Mouse (Mus musculus) limb, embryonic 14.5 days (tissue): ENCODE measurements at regions not wholly inside any gene's neighbourhood (a gene's known extent, or its start where the extent isn't known, plus 50 kb on each side); places are given as distances from the start of the nearest gene placed in this dataset.

ENCODE experiments used
- ATAC-seq: fragments of 200-750 bp; cut with Nextera tagmentation; 2 replicates; pipeline ENCODE4 v1.8.0; 2017; ENCODE audit warnings: low read depth, moderate number of reproducible peaks, moderate TSS enrichment; ENCODE audit not compliant: low FRiP score
- DNase-seq: peaks from one replicate; pipeline ENCODE4 v3.0.0-alpha.2; 2015; ENCODE audit warnings: low spot score
- H3K27ac ChIP-seq: fragments of 300-500 bp; sonication (generic); replicated peaks from 2 replicates; pipeline ENCODE4 v1.5.1; 2014; ENCODE audit warnings: low read depth, mild to moderate bottlenecking, low read length, moderate library complexity, mixed read lengths
- H3K27me3 ChIP-seq: fragments of 300-500 bp; sonication (generic); 2 replicates; pipeline ENCODE4 v1.6.1; 2014; ENCODE audit warnings: low read length, mixed read lengths; ENCODE audit not compliant: control insufficient read depth, insufficient read depth
- H3K36me3 ChIP-seq: fragments of 300-500 bp; sonication (generic); 2 replicates; pipeline ENCODE4 v1.6.1; 2014; ENCODE audit warnings: mild to moderate bottlenecking, low read length, moderate library complexity, mixed read lengths; ENCODE audit not compliant: control insufficient read depth, insufficient read depth
- H3K4me1 ChIP-seq: fragments of 300-500 bp; sonication (generic); 2 replicates; pipeline ENCODE4 v1.6.1; 2014; ENCODE audit warnings: antibody characterized with exemption, low read length, mixed read lengths; ENCODE audit not compliant: control insufficient read depth, insufficient read depth
- H3K4me2 ChIP-seq: fragments of 300-500 bp; sonication (generic); replicated peaks from 2 replicates; pipeline ENCODE4 v1.6.1; 2014; ENCODE audit warnings: low read depth, mild to moderate bottlenecking, low read length, moderate library complexity; ENCODE audit not compliant: severe bottlenecking
- H3K4me3 ChIP-seq: fragments of 300-500 bp; sonication (generic); replicated peaks from 2 replicates; pipeline ENCODE4 v1.5.1; 2014; ENCODE audit warnings: low read length
- H3K9ac ChIP-seq: fragments of 300-500 bp; sonication (generic); 2 replicates; pipeline ENCODE4 v1.6.1; 2014; ENCODE audit warnings: mild to moderate bottlenecking, low read depth, low read length, moderate library complexity; ENCODE audit not compliant: severe bottlenecking
- H3K9me3 ChIP-seq: fragments of 300-500 bp; sonication (generic); 2 replicates; pipeline ENCODE4 v1.6.1; 2016; ENCODE audit warnings: low read length; ENCODE audit not compliant: control insufficient read depth
- POLR2A ChIP-seq: fragments of 200-500 bp; IDR thresholded peaks from 2 replicates; pipeline ENCODE4 v1.8.0; 2012; ENCODE audit warnings: inconsistent platforms, mild to moderate bottlenecking, moderate library complexity, borderline replicate concordance; ENCODE audit not compliant: insufficient read depth, insufficient read length; ENCODE audit errors: extremely low read depth
- WGBS: fragments of 180-500 bp; shearing (Covaris S2); extraction: QIAGEN DNeasy Blood & Tissue Kit; methylation state at CpG from one replicate; pipeline ENCODE4 v1.1.7; 2014; 5-methylcytosine and 5-hydroxymethylcytosine counted together

DNA sequence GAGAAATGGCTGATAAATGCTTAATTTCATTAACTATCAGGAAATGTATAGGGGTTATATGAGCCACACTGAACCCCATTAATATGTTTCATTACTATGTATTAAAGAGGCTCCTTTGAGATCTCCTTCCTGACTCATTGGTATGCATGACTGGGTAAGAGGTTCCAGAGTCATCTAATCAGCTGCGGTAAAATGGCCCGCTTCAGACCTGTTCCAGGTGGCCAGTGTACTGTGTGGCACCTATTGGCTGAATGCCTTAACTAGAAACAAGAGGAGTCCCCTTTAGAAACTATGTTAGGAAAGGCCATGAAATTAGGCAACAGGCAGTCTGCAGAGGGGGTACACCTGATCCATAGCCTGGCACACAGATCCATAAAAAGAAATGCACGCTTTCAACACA, 283.6 kb upstream of the Rgma start:
- Histone ChIP-seq H3K9me3 (no peaks in the 10 kb centered on the region), H3K36me3 (no peaks in the 10 kb centered on the region), H3K27ac (no peak overlapping the region), H3K4me3 (no peak overlapping the region), H3K27me3 (no peaks in the 10 kb centered on the region), H3K4me2 (no peak overlapping the region), H3K4me1 (no peaks in the 10 kb centered on the region), H3K9ac (no peak overlapping the region)
- DNase-seq: no peak
- 69% methylated on average over 3 of the region's 3 CpGs for WGBS
- no peak for ATAC-seq
- no peak for TF ChIP-seq POLR2A

DNA sequence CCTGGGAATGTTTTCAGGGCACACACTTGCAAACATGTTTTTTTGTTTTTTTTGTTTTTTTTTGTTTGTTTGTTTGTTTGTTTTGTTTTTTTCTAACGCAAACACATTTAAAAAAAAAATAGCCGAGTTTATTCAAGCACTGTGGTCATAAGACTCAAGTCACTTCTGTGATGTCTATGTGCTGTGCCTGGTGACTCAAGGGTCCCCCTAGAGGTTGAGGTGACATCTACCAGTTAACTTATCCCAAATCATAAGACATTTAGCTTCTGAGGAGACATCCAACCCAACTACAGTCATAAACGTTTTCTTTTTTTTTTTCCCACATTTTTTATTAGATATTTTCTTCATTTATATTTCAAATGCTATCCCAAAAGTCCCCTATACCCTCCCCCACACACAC, 281.2 kb upstream of the Rgma start:
- Histone ChIP-seq H3K27ac (no peak overlapping the region), H3K27me3 (no peaks in the 10 kb centered on the region), H3K4me3 (no peak overlapping the region), H3K4me2 (no peak overlapping the region), H3K36me3 (no peaks in the 10 kb centered on the region), H3K9me3 (no peaks in the 10 kb centered on the region), H3K4me1 (no peaks in the 10 kb centered on the region), H3K9ac (no peak overlapping the region)
- no peak for ATAC-seq
- no peak for DNase-seq
- WGBS: 55% methylated on average over 3 of the region's 3 CpGs
- TF ChIP-seq POLR2A: no peak

DNA sequence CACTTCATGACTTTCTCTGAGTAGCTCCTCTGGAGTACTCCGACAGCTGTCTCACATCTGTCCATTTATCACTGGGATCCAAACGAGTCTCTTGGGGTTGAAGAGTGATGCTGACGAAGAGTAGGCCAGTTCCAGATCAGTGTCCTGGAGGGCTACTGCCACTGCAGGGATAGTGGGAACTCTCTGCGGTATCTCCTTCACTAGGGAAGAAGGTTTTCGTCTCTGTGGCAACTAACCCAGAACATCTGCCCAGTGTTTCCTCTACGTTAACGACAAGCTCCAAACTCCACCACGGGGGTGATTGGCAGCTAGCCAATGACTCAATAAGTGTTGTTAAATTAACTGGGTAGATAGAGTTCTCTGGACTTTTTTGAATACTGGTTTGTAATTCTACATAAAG, 256.4 kb upstream of the Rgma start:
- DNase-seq: peak; percentile 76
- H3K27ac ChIP-seq: no peak overlapping the region
- 22% methylated on average over 8 of the region's 8 CpGs for WGBS

DNA sequence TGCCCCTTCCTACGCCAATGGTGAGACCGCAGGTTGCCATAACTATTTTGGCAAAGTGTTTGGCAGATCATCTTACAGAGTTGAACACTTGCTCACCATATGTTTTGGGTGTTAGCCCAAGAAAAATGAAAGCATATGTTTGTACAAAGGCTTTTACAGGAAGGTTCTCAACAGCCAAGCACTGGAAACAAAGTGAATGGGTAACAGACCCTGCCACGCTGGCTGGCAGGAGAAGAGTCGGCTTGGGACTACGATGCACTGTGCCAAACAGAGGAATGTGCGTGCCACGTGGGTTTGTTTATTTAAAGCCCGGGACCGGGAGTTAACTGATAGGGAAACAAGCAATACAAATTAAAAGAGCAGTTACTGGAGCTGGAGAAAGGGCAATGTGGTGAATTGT, 255.0 kb upstream of the Rgma start:
- no peak overlapping the region for H3K9ac ChIP-seq
- no peak overlapping the region for H3K27ac ChIP-seq
- ATAC-seq: peak; percentile 27; the same call in 1 of the 2 replicates
- H3K9me3 ChIP-seq: no peaks in the 10 kb centered on the region
- H3K36me3 ChIP-seq: no peaks in the 10 kb centered on the region
- no peak overlapping the region for H3K4me2 ChIP-seq
- peaks cover 11% of the 10 kb centered on the region; the same call in 1 of the 2 replicates for H3K4me1 ChIP-seq
- TF ChIP-seq POLR2A: no peak
- H3K27me3 ChIP-seq: no peaks in the 10 kb centered on the region
- WGBS: 30% methylated on average over 9 of the region's 9 CpGs
- peak; percentile 80 for DNase-seq
- no peak overlapping the region for H3K4me3 ChIP-seq

More for the DNA sequence above, 256.4 kb upstream of the Rgma start:
- Histone ChIP-seq H3K9me3 (no peaks in the 10 kb centered on the region), H3K36me3 (no peaks in the 10 kb centered on the region), H3K27me3 (no peaks in the 10 kb centered on the region), H3K4me1 (0 out of 2 replicates have a peak, but pooled peaks cover 4% of the 10 kb centered on the region), H3K9ac (no peak overlapping the region), H3K4me3 (no peak overlapping the region), H3K4me2 (no peak overlapping the region)
- no peak for TF ChIP-seq POLR2A
- ATAC-seq: peak; percentile 38; the same call in 1 of the 2 replicates

DNA sequence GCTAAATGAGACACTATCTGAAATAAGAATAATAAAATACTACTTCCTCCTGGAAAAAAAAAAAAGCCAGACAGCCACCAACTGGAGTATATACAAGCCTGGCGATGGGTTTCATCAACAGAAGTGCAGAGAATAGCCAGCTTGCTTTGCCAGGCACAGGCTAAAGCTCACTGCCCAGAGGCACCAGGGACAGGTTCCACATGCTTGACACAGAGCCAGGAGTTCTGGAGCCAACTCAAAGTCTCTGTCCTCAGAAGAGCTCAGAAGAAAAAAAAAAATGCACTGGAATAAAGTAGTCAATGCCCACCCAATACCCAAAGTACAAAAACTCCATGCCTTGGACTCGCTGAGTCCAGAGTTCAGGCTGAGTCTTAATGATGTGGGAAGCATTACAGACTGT, 250.3 kb upstream of the Rgma start:
- H3K4me2 ChIP-seq: no peak overlapping the region
- H3K36me3 ChIP-seq: no peaks in the 10 kb centered on the region
- H3K9me3 ChIP-seq: no peaks in the 10 kb centered on the region
- no peak overlapping the region for H3K27ac ChIP-seq
- no peak for TF ChIP-seq POLR2A
- H3K9ac ChIP-seq: no peak overlapping the region
- 50% methylated on average over 2 of the region's 2 CpGs for WGBS
- ATAC-seq (no peak), DNase-seq (no peak)
- no peaks in the 10 kb centered on the region for H3K27me3 ChIP-seq
- no peak overlapping the region for H3K4me3 ChIP-seq
- peaks cover 16% of the 10 kb centered on the region for H3K4me1 ChIP-seq

DNA sequence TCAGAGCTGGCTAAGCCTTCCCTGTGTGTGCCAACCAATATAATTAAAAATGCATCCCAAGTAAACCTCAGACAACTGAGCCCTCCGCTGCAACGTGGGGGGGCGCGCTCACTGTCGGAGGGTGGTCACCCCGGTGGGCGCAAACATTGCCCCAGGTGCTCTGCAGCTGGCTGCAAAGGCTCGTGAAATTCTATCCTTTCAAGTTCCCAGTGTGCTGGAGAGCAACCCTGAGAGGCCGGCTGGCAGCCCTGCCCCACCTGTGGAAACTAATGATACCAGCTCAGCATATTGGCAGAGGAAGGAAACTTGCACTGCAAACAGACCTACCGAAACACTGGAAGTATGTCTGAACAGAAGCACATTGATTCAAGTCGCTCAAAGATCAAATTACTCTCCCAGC, 249.4 kb upstream of the Rgma start:
- TF ChIP-seq POLR2A: no peak
- WGBS: 3% methylated on average over 11 of the region's 11 CpGs
- Histone ChIP-seq H3K9ac (no peak overlapping the region), H3K4me1 (peaks cover 16% of the 10 kb centered on the region), H3K27me3 (no peaks in the 10 kb centered on the region), H3K9me3 (no peaks in the 10 kb centered on the region), H3K4me2 (no peak overlapping the region), H3K36me3 (no peaks in the 10 kb centered on the region), H3K27ac (no peak overlapping the region), H3K4me3 (no peak overlapping the region)
- peak; percentile 44; the same call in 1 of the 2 replicates for ATAC-seq
- DNase-seq: peak; percentile 52
